Mouse (Mus musculus): Measurements from ENCODE around the gene 1700061G19Rik. TPM values are rescaled to one million over a fixed set of nuclear protein-coding genes. Genes with fewer than 3 reads are reported as not detected.
"Not testable (repeated sequence)": the region's sequence is repeated elsewhere in the genome, so short reads cannot be mapped to it uniquely, and the experiment has no call there.

Gene 1700061G19Rik
- polyA plus RNA-seq, 1 experiment from 2014 or later = 0.56 TPM

DNA sequence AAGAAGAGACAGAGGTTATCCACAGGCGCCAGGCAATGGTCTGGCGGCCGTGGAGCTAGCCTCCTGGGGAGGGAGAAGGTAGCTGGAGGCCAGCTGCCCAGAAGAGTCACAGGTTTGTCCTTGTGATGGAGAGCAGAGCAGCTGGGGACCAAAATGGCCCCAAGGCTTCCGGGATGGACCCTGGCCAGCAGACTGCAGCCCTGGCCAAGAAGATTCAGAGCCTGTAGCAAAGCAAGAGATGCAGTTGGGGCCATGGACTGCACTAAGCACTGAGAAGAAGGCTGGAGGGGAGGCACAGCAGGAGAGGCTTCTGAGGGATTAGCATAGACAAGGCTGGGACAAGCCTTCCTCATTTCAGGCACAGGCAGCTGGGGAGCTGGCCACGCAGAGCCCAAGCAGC is 27.4 kb downstream of the 1700061G19Rik start:
- no peaks in the 10 kb centered on the region for H3K9me3 ChIP-seq (ENCODE audit: control insufficient read depth, low read length)
- no peaks in the 10 kb centered on the region for H3K27me3 ChIP-seq (ENCODE audit: control insufficient read depth, insufficient read depth, low read length)
- H3K4me3 ChIP-seq (ENCODE audit: low read depth, low read length) = no peak overlapping the region
- 85% methylated on average over 5 of the region's 5 CpGs for WGBS
- H3K27ac ChIP-seq (ENCODE audit: low read depth, low read length) = no peak overlapping the region
- 0 out of 2 replicates have a peak, but pooled peaks cover 8% of the 10 kb centered on the region for H3K4me1 ChIP-seq (ENCODE audit: control insufficient read depth, insufficient read depth, low read length)
- no peak overlapping the region for H3K9ac ChIP-seq (replicated peaks; ENCODE audit: low read depth, low read length)
- H3K36me3 ChIP-seq (ENCODE audit: control insufficient read depth, insufficient read depth, low read length) = peaks cover 44% of the 10 kb centered on the region
- no peak for ATAC-seq (ENCODE audit: low read depth)
- no peak overlapping the region for H3K4me2 ChIP-seq (ENCODE audit: low read depth, low read length)

DNA sequence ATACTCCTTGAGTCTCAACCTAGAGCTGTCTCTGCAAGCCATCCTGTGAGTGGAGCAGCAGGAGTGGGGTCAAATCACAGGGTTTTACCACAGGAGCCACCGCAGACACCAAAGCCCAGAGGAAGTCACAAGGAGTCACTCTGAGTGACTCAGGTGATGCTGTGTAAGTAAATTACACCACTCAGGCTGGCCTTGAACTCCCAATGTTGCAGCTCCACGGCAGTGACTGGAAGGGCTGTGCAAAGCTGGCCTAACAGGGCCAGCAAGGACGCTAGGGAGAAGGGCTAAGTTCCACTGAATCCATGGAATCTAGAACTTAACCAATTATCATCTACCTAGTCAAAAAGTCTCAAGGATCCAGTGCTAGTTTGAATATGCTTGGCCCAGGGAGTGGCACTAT is 30.9 kb downstream of the 1700061G19Rik start:
- no peaks in the 10 kb centered on the region for H3K4me1 ChIP-seq (ENCODE audit: control insufficient read depth, insufficient read depth, low read length)
- H3K9ac ChIP-seq (replicated peaks; ENCODE audit: low read depth, low read length) = no peak overlapping the region
- WGBS = 92% methylated on average over 3 of the region's 3 CpGs
- H3K27me3 ChIP-seq (ENCODE audit: control insufficient read depth, insufficient read depth, low read length) = no peaks in the 10 kb centered on the region
- no peak overlapping the region for H3K4me2 ChIP-seq (ENCODE audit: low read depth, low read length)
- no peak overlapping the region for H3K27ac ChIP-seq (ENCODE audit: low read depth, low read length)
- ATAC-seq (ENCODE audit: low read depth) = no peak
- no peaks in the 10 kb centered on the region for H3K9me3 ChIP-seq (ENCODE audit: control insufficient read depth, low read length)
- H3K4me3 ChIP-seq (ENCODE audit: low read depth, low read length) = no peak overlapping the region
- H3K36me3 ChIP-seq (ENCODE audit: control insufficient read depth, insufficient read depth, low read length) = peaks cover 26% of the 10 kb centered on the region

DNA sequence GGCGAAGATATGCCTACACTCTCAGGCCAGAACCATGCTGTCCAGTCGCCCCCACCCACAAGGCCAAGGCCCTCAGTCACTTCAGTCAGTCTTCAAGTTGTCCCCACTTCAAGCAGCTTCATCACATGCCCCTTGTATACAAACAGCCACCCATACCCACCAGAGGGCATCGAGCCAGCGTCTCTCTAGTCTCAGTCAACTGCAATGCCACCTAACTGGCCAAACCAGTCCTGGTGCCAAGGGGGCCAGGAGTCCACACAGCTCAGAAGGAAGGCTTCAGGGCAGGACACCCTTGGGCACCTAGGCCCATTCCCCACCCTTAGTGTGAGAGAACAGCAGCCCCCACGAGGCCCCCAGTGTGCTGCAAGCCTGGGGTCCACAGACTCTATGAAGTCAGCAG is 31.8 kb downstream of the 1700061G19Rik start:
- H3K36me3 ChIP-seq (ENCODE audit: control insufficient read depth, insufficient read depth, low read length) = peaks cover 18% of the 10 kb centered on the region
- no peaks in the 10 kb centered on the region for H3K4me1 ChIP-seq (ENCODE audit: control insufficient read depth, insufficient read depth, low read length)
- no peaks in the 10 kb centered on the region for H3K27me3 ChIP-seq (ENCODE audit: control insufficient read depth, insufficient read depth, low read length)
- no peak overlapping the region for H3K4me3 ChIP-seq (ENCODE audit: low read depth, low read length)
- no peak overlapping the region for H3K4me2 ChIP-seq (ENCODE audit: low read depth, low read length)
- H3K9me3 ChIP-seq (ENCODE audit: control insufficient read depth, low read length) = no peaks in the 10 kb centered on the region
- H3K27ac ChIP-seq (ENCODE audit: low read depth, low read length) = no peak overlapping the region
- 92% methylated on average over 5 of the region's 5 CpGs for WGBS
- no peak for ATAC-seq (ENCODE audit: low read depth)
- H3K9ac ChIP-seq (replicated peaks; ENCODE audit: low read depth, low read length) = no peak overlapping the region

DNA sequence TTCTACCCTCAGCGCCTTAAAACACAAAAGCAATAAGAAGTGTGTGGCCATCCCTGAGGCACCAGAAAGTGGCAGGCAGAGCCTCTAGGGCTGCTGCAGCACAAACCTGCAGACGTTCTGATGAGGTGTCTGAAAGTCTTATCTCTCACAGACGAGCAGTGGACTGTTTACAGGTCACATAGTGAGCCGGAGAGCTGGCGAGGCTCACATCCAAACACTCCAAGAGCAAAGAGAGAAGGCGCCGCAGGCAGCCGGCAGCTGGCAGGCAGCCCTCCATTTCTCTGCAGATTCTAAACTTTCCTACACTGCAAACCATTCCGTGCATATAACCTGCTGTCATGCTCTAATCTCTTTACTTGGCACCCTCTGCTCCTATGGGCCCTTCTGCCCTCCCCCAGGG is 32.6 kb downstream of the 1700061G19Rik start:
- no peak overlapping the region for H3K27ac ChIP-seq (ENCODE audit: low read depth, low read length)
- WGBS = 87% methylated on average over 9 of the region's 9 CpGs

DNA sequence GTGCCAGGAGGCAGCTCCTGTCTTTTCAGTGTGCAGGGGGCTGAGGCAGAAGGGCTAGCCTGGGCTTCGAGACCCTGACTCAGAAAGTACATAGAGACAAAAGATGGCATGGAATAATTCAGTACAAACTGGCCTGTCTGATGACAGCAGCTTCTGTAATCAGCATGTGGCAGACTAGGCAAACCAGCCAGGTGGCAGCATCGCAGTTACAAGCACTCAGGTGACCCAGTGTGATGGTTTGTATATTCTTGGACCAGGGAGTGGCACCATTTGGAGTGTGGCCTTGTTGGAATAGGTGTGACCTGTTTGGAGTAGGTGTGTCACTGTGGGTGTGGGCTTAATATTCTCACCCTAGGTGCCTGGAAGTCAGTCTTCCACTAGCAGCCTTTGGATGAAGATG is 34.5 kb downstream of the 1700061G19Rik start:
- H3K27me3 ChIP-seq (ENCODE audit: control insufficient read depth, insufficient read depth, low read length); H3K9ac ChIP-seq (replicated peaks; ENCODE audit: low read depth, low read length); H3K4me2 ChIP-seq (ENCODE audit: low read depth, low read length); H3K36me3 ChIP-seq (ENCODE audit: control insufficient read depth, insufficient read depth, low read length); H3K27ac ChIP-seq (ENCODE audit: low read depth, low read length); ATAC-seq (ENCODE audit: low read depth); H3K4me1 ChIP-seq (ENCODE audit: control insufficient read depth, insufficient read depth, low read length); H3K9me3 ChIP-seq (ENCODE audit: control insufficient read depth, low read length); H3K4me3 ChIP-seq (ENCODE audit: low read depth, low read length): not testable (repeated sequence)
- 91% methylated on average over 2 of the region's 2 CpGs for WGBS

More for the DNA sequence above, 32.6 kb downstream of the 1700061G19Rik start:
- Histone ChIP-seq H3K36me3 (ENCODE audit: control insufficient read depth, insufficient read depth, low read length) (peaks cover 10% of the 10 kb centered on the region), H3K4me2 (ENCODE audit: low read depth, low read length) (no peak overlapping the region), H3K9me3 (ENCODE audit: control insufficient read depth, low read length) (no peaks in the 10 kb centered on the region), H3K4me3 (ENCODE audit: low read depth, low read length) (no peak overlapping the region), H3K4me1 (ENCODE audit: control insufficient read depth, insufficient read depth, low read length) (no peaks in the 10 kb centered on the region), H3K27me3 (ENCODE audit: control insufficient read depth, insufficient read depth, low read length) (no peaks in the 10 kb centered on the region), H3K9ac (replicated peaks; ENCODE audit: low read depth, low read length) (no peak overlapping the region)
- ATAC-seq (ENCODE audit: low read depth) = no peak

DNA sequence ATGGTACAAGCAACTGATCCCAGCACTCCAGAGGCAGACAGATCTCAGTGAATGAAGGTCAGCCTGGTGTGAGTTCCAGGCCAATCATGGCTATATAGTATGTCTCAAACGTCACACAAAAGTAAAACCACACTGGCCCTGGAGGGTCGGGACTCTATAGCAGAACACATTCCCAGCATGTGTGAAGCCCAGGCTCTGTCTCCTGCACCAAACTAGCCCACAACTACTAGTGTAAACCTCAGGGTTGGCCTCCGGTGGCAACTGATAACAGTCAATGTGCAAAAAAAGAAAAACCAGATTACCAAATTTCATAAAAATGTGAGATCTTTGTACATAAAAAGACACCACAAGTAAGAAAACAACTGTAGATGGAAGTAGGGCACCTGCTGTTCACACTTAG is 37.7 kb downstream of the 1700061G19Rik start:
- Histone ChIP-seq H3K4me2 (ENCODE audit: low read depth, low read length) (no peak overlapping the region), H3K4me3 (ENCODE audit: low read depth, low read length) (no peak overlapping the region), H3K36me3 (ENCODE audit: control insufficient read depth, insufficient read depth, low read length) (peaks cover 12% of the 10 kb centered on the region), H3K9ac (replicated peaks; ENCODE audit: low read depth, low read length) (no peak overlapping the region), H3K27ac (ENCODE audit: low read depth, low read length) (no peak overlapping the region), H3K9me3 (ENCODE audit: control insufficient read depth, low read length) (no peaks in the 10 kb centered on the region), H3K27me3 (ENCODE audit: control insufficient read depth, insufficient read depth, low read length) (no peaks in the 10 kb centered on the region), H3K4me1 (ENCODE audit: control insufficient read depth, insufficient read depth, low read length) (no peaks in the 10 kb centered on the region)
- ATAC-seq (ENCODE audit: low read depth) = no peak
- 95% methylated on average over 3 of the region's 3 CpGs for WGBS

DNA sequence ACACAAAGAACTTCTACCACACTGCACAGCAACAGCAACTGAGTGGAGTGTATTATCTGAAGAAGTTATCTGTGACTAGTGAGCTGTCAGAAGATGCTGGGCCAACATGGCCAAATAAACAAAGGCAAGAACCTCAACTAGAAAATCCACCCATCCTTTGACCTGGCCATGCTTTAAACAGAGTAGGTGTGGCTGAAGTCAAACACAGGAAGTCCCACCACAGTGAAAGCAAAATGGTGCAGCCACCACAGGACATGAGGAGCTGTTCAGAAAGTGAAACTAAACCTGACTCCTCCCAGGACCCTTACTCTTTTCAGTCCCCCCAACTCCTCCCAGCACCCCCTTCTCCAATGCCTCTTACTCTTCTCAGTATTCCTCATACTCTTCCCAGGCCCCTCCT is 38.2 kb downstream of the 1700061G19Rik start:
- peaks cover 12% of the 10 kb centered on the region for H3K36me3 ChIP-seq (ENCODE audit: control insufficient read depth, insufficient read depth, low read length)
- no peaks in the 10 kb centered on the region for H3K9me3 ChIP-seq (ENCODE audit: control insufficient read depth, low read length)
- no peak overlapping the region for H3K27ac ChIP-seq (ENCODE audit: low read depth, low read length)
- H3K4me3 ChIP-seq (ENCODE audit: low read depth, low read length) = no peak overlapping the region
- H3K9ac ChIP-seq (replicated peaks; ENCODE audit: low read depth, low read length) = no peak overlapping the region
- ATAC-seq (ENCODE audit: low read depth) = no peak
- H3K27me3 ChIP-seq (ENCODE audit: control insufficient read depth, insufficient read depth, low read length) = no peaks in the 10 kb centered on the region
- no peaks in the 10 kb centered on the region for H3K4me1 ChIP-seq (ENCODE audit: control insufficient read depth, insufficient read depth, low read length)
- H3K4me2 ChIP-seq (ENCODE audit: low read depth, low read length) = no peak overlapping the region

DNA sequence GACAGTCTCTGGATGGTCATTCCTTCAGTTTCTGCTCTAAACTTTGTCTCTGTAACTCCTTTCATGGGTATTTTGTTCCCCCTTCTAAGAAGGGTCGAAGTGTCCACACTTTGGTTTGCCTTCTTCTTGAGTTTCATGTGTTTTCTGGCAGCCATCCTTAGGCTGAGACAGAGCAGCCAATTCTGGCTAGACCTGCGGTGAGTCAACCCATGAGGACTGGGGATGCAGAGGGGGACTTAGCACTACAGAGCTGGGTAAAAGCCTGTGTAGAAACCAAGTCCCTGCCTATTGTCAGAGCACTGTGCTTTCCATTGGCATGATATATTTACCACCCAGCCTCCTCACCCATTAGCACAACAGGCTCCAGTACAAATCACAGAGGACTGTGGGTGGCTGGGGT is 41.9 kb downstream of the 1700061G19Rik start:
- Histone ChIP-seq H3K4me3 (ENCODE audit: low read depth, low read length) (no peak overlapping the region), H3K27me3 (ENCODE audit: control insufficient read depth, insufficient read depth, low read length) (no peaks in the 10 kb centered on the region), H3K27ac (ENCODE audit: low read depth, low read length) (no peak overlapping the region), H3K9ac (replicated peaks; ENCODE audit: low read depth, low read length) (no peak overlapping the region), H3K9me3 (ENCODE audit: control insufficient read depth, low read length) (no peaks in the 10 kb centered on the region), H3K4me1 (ENCODE audit: control insufficient read depth, insufficient read depth, low read length) (no peaks in the 10 kb centered on the region), H3K36me3 (ENCODE audit: control insufficient read depth, insufficient read depth, low read length) (peaks cover 34% of the 10 kb centered on the region), H3K4me2 (ENCODE audit: low read depth, low read length) (no peak overlapping the region)
- no peak for ATAC-seq (ENCODE audit: low read depth)
- 98% methylated on average over 2 of the region's 2 CpGs for WGBS

DNA sequence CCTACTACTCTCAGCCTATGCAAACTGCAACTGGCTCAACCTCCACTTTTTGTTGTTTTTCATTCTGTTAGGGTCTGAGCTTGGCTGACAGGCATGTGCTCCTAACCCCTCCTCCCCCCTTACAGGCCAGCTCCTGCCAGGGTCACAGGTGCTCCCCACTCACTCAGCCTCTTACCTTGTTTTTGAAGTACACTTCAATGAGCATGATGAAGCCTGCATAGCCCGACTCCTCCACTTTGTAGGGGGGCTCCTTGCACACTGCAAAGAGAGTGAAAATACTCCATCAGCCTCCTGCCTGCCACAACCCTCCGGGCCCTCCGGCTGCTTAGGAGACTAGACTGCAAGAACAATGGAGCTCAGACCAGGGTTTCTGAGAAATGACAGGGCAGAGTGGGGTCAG is 44.4 kb downstream of the 1700061G19Rik start:
- H3K36me3 ChIP-seq (ENCODE audit: control insufficient read depth, insufficient read depth, low read length) = peaks cover 34% of the 10 kb centered on the region
- no peak for ATAC-seq (ENCODE audit: low read depth)

DNA sequence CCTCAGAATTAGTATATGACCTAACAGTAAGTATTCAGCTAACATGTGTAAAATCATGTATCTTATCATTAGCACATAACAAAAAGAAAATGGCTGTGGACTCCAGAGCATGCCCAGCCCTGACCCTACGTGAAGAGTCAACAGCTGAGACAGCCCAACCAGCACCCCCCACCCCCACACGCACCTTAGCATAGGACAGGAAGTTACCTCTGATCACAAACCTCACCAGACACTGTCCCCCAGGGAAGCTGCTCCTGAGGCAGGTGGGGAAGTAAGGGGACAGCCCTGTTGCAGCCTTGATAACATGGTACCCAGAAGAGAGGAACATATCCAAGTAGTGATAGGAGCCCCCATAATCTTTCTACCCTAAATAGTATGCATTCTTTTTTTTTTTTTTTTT is 50.7 kb downstream of the 1700061G19Rik start:
- no peak overlapping the region for H3K4me2 ChIP-seq (ENCODE audit: low read depth, low read length)
- ATAC-seq (ENCODE audit: low read depth) = no peak
- H3K4me3 ChIP-seq (ENCODE audit: low read depth, low read length) = no peak overlapping the region
- H3K27me3 ChIP-seq (ENCODE audit: control insufficient read depth, insufficient read depth, low read length) = no peaks in the 10 kb centered on the region
- no peaks in the 10 kb centered on the region for H3K4me1 ChIP-seq (ENCODE audit: control insufficient read depth, insufficient read depth, low read length)
- H3K9ac ChIP-seq (replicated peaks; ENCODE audit: low read depth, low read length) = no peak overlapping the region
- no peak overlapping the region for H3K27ac ChIP-seq (ENCODE audit: low read depth, low read length)
- WGBS = 97% methylated on average over 2 of the region's 2 CpGs
- H3K36me3 ChIP-seq (ENCODE audit: control insufficient read depth, insufficient read depth, low read length) = 0 out of 2 replicates have a peak, but pooled peaks cover 12% of the 10 kb centered on the region
- no peaks in the 10 kb centered on the region for H3K9me3 ChIP-seq (ENCODE audit: control insufficient read depth, low read length)

More for the DNA sequence above, 44.4 kb downstream of the 1700061G19Rik start:
- H3K27ac ChIP-seq (ENCODE audit: low read depth, low read length) = no peak overlapping the region
- H3K9ac ChIP-seq (replicated peaks; ENCODE audit: low read depth, low read length) = no peak overlapping the region
- no peak overlapping the region for H3K4me2 ChIP-seq (ENCODE audit: low read depth, low read length)
- no peaks in the 10 kb centered on the region for H3K9me3 ChIP-seq (ENCODE audit: control insufficient read depth, low read length)
- H3K4me3 ChIP-seq (ENCODE audit: low read depth, low read length) = no peak overlapping the region
- no peaks in the 10 kb centered on the region for H3K4me1 ChIP-seq (ENCODE audit: control insufficient read depth, insufficient read depth, low read length)
- WGBS = 89% methylated on average over 3 of the region's 3 CpGs
- H3K27me3 ChIP-seq (ENCODE audit: control insufficient read depth, insufficient read depth, low read length) = no peaks in the 10 kb centered on the region
